Mouse (Mus musculus): ENCODE results near the gene Zfp493. TPM values are rescaled to one million over a fixed set of nuclear protein-coding genes. Genes with fewer than 3 reads are reported as not detected.

Zfp493 gene
- 1.5 TPM for total RNA-seq (2023)

DNA sequence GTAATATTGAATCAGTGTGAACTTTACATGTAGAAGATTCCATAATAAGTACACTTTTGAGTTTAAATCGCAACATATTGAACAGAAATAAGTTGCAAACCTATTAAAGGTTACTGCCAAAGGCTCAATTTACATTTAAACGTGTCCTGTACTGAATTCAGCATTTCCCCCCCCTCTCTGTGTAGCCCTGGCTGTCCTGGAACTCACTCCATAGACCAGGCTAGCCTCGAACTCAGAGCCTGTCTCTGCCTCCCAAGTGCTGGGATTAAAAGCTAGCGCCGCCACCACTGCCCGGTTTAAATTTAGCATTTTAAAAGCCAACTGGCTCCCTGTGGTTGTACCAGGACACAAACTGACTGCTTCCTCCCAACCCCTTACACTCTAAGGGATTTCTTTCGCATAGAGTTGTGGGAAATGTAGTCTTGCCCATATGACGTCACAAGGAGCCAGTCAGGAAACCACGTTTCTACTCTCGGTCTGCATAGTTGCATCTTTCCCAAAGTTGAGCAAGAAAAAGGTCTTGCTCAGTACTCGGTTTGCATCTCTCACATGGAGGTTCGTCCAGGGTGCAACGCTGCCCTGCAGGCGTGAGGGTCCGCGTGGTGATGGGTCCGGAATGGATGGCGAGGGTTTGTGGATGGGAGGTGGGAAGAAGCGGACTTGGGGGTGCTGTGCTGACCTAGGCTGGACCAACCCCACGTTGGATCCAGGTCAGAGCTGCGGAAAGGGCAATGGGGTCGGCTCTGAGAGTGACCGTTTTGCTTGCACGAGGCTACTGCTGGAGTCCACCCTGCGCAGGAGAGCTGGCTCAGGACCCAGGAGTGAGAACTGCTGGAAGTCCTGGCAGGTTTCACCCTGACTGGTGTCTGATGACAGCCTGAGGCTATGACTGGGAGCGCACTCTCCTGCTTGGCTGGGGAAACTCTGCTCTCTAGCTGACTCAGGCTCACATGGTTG lies at the start of gene Zfp493:
Gene Zfp493, plus strand, starts transcription at position 429 of the 957 bp plus-strand sequence.

GRCm38 (mm10) chr13:67754333-67755306 lies 24.9 kb upstream of the Zfp493 start, which contains the start of gene Zfp85:
Gene Zfp85 (minus strand): TSS chr13:67755228.

GRCm38 (mm10) chr13:67813710-67814660 lies 34.5 kb downstream of the Zfp493 start, which contains the start of gene Zfp273:
Gene Zfp273 (plus strand): TSS chr13:67813740.

DNA sequence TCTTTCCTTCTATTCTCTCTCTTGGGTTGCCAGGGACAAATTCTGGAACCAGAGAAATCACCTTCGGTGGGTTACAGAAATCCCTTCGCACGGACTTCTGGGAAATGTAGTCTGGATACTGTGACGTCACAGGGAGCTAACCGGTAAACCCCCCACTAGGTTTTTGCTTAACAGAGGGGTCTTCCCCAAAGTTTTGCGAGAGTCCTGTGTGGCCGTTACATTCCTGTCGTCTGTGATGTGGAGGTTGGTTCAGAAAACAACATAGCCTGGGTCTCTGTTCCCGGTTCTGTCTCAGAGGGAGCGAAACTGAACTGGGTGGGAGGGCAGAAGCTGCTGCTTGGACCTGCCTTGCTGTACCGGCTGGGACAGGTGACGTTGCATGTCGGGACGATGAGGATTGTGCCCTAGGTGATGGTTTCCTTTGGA lies 51.4 kb downstream of the Zfp493 start, which contains the start of gene Gm10037:
Gene Gm10037, plus strand, starts transcription at position 196 of the 426 bp plus-strand sequence.

Other genes starting within 250 kb of the Zfp493 start
- gene Zfp748, start 225.9 kb upstream of the Zfp493 start, total RNA-seq (2023), result 12.6 TPM
- gene Zfp729b, start 170.0 kb upstream of the Zfp493 start, total RNA-seq (2023), result 19.2 TPM
- not detected for gene Gm49345, start 141.9 kb upstream of the Zfp493 start, total RNA-seq (2023)
- gene Zfp729a, start 141.9 kb upstream of the Zfp493 start, total RNA-seq (2023), result 10.6 TPM
- 7.9 TPM for gene Zfp738, start 92.6 kb upstream of the Zfp493 start, total RNA-seq (2023)
- 14.4 TPM for gene Zfp65, start 50.5 kb upstream of the Zfp493 start, total RNA-seq (2023)
- 5.2 TPM for gene Zfp85, start 24.5 kb upstream of the Zfp493 start, total RNA-seq (2023)
- gene Zfp273, start 34.0 kb downstream of the Zfp493 start, total RNA-seq (2023), result 1.6 TPM
- not detected for gene Gm10037, start 51.4 kb downstream of the Zfp493 start, total RNA-seq (2023)
- gene BC048507, start 83.6 kb downstream of the Zfp493 start, total RNA-seq (2023), result not detected